Mouse (Mus musculus) kidney, postnatal 0 days (tissue): ENCODE measurements around the gene Hpse. TPM values are rescaled to one million over a fixed set of nuclear protein-coding genes. Genes with fewer than 3 reads are reported as not detected.

Experiments
- ATAC-seq: fragments of 200-750 bp; cut with Nextera tagmentation; replicated peaks from 2 replicates; pipeline ENCODE4 v1.8.0; 2017; ENCODE audit warnings: low read depth, moderate number of reproducible peaks, moderate TSS enrichment, moderate library complexity; ENCODE audit not compliant: low FRiP score
- DNase-seq: peaks from one replicate; pipeline ENCODE4 v3.0.0-alpha.2; 2016; ENCODE audit warnings: low spot score
- H3K27ac ChIP-seq: fragments of 300-500 bp; sonication (generic); 2 replicates; pipeline ENCODE4 v1.5.1; 2014; ENCODE audit warnings: mild to moderate bottlenecking
- H3K27me3 ChIP-seq: fragments of 300-500 bp; sonication (generic); 2 replicates; pipeline ENCODE4 v1.6.1; 2014; ENCODE audit warnings: low read length, mixed read lengths; ENCODE audit not compliant: insufficient read depth
- H3K36me3 ChIP-seq: fragments of 300-500 bp; sonication (generic); 2 replicates; pipeline ENCODE4 v1.6.1; 2014; ENCODE audit warnings: low read length, mixed read lengths; ENCODE audit not compliant: insufficient read depth
- H3K4me1 ChIP-seq: fragments of 300-500 bp; sonication (generic); replicated peaks from 2 replicates; pipeline ENCODE4 v1.6.1; 2014; ENCODE audit warnings: antibody characterized with exemption, low read length, mixed read lengths; ENCODE audit not compliant: insufficient read depth
- H3K4me2 ChIP-seq: fragments of 300-500 bp; sonication (generic); 2 replicates; pipeline ENCODE4 v1.6.1; 2014; ENCODE audit warnings: mild to moderate bottlenecking, low read length, moderate library complexity, mixed read lengths
- H3K4me3 ChIP-seq: fragments of 300-500 bp; sonication (generic); replicated peaks from 2 replicates; pipeline ENCODE4 v1.5.1; 2014; ENCODE audit warnings: low read depth, low read length
- H3K9ac ChIP-seq: fragments of 300-500 bp; sonication (generic); 2 replicates; pipeline ENCODE4 v1.6.1; 2014; ENCODE audit warnings: low read depth, low read length
- H3K9me3 ChIP-seq: fragments of 300-500 bp; sonication (generic); replicated peaks from 2 replicates; pipeline ENCODE4 v1.6.1; 2016; ENCODE audit warnings: low read length, inconsistent platforms, mixed read lengths
- CTCF ChIP-seq: IDR thresholded peaks from 2 replicates; pipeline ENCODE4 v1.5.1; 2016; ENCODE audit warnings: antibody characterized with exemption, low read depth, mild to moderate bottlenecking, moderate library complexity
- WGBS: fragments of 180-500 bp; shearing (Covaris S2); extraction: QIAGEN DNeasy Blood & Tissue Kit; methylation state at CpG from one replicate; pipeline ENCODE4 v1.1.7; 2014; 5-methylcytosine and 5-hydroxymethylcytosine counted together
- polyA plus RNA-seq: library from polyadenylated mRNA; unstranded; fragments of >200 nt; fragmentation: Nextera tagmentation; extraction: Ambion mirVana; gene quantifications from 2 replicates; pipeline ENCODE4 v1.2.1, GENCODE M21; 2015

Hpse gene
- polyA plus RNA-seq: 2.2 and 2.4 TPM in 2 replicates

DNA sequence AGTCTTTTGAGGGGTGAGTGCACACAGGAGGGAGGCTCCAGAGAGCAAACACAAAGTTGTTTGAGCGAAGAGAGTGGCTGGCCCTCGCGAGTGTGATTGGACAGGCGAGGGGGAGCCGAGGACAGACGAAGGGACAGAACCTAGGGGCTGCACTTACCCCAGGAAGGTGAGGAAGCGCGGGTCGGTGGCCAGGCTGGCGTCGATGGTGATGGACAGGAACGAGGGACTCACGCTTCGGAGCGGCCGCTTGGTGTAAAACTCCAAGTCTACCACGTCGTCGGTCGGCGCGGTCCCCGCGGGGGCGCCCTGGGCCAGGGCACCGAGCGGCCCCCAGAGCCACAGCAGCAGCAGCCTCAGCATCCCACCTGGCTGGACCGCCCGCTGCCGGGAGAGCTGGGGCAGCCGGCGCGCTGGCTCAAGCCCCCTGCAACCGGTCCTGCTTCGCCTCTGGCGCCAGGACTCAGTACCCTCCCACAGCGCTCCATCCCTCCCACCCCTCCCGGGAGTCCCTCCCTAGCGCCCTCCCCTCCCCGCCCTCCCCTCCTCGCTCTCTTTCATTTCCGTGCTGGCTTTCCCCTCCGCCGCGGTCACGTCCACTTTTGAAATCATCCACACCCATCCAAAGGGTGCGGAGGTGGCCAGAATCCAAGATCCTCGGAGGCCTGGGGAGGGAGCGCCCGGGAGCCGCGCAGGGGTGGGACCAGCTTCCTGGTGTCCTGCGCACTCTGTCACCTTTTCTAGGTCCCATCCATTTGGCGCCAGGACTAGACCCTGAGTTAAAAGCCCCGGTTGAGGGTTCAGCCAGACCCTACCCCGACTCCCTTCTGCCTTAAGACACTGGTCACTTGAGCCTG, at the start of gene Hpse:
TSS of gene Hpse (minus strand) at position 482 of the 854 bp plus-strand sequence.
- H3K4me3 ChIP-seq: peak within 1 kb of the TSS; percentile 50
- peak; percentile 65; the same call in 1 of the 2 replicates for ATAC-seq
- TF ChIP-seq CTCF: no peak
- peak within 1 kb of the TSS; percentile 49 for H3K9ac ChIP-seq
- DNase-seq: peak; percentile 54
- H3K4me1 ChIP-seq: peaks cover 7% of the 10 kb centered on the region; the same call in 1 of the 2 replicates
- no peaks in the 10 kb centered on the region for H3K36me3 ChIP-seq
- H3K4me2 ChIP-seq: peak within 1 kb of the TSS; percentile 90
- H3K27ac ChIP-seq: no peak within 1 kb of the TSS
- no peaks in the 10 kb centered on the region; the same call in 1 of the 2 replicates for H3K9me3 ChIP-seq
- WGBS: under 1% methylated on average over 54 of the region's 56 CpGs
- no peaks in the 10 kb centered on the region for H3K27me3 ChIP-seq

DNA sequence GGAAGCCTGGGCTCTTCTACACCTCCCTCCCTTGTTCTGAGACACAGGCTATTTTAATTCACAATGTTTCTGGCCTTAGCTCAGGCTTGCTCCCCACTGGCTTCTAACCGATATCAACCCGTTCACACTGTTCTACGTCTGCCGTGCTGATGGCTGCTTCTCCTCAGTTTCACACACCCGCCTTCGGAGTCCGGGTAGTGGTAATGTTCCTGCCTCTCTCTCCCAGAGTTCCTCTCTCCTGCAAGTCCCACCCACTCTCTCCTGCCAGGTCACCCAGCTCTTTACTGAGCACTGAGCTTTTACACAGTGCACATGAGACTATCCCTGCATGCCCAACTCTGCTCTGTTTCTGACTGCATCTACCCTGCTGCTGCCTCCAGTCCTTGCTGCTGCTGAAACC, 46.5 kb upstream of the Hpse start:
- H3K4me2 ChIP-seq: no peak overlapping the region
- 91% methylated on average over 7 of the region's 7 CpGs for WGBS
- no peak for ATAC-seq
- peaks cover 34% of the 10 kb centered on the region for H3K36me3 ChIP-seq
- no peak overlapping the region for H3K4me3 ChIP-seq
- no peak for DNase-seq
- no peak for TF ChIP-seq CTCF
- no peaks in the 10 kb centered on the region for H3K4me1 ChIP-seq
- no peaks in the 10 kb centered on the region for H3K27me3 ChIP-seq
- no peak overlapping the region for H3K27ac ChIP-seq
- H3K9me3 ChIP-seq: no peaks in the 10 kb centered on the region
- H3K9ac ChIP-seq: no peak overlapping the region

DNA sequence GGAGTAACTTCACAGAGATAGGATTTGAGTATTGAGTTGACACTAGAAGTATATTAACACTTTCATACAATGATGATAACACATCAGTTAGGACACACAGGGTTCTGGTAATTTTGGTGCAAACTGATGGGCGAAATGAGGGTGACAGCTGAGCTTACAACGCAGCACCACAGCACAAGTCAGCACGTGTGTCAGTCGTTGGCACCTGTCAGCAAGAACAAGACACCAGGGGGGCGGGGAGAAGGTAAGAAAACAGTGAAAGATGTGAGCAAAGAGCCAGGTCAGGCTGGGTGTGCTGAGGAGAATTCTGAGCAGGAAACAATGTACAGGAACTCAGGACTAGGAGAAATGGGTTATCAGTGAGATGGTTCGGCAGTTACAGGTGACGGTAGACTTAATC, 42.2 kb upstream of the Hpse start:
- no peak overlapping the region for H3K27ac ChIP-seq
- no peak overlapping the region for H3K9ac ChIP-seq
- H3K36me3 ChIP-seq: peaks cover 17% of the 10 kb centered on the region
- no peak for TF ChIP-seq CTCF
- no peak overlapping the region for H3K4me2 ChIP-seq
- no peaks in the 10 kb centered on the region for H3K27me3 ChIP-seq
- 93% methylated on average over 7 of the region's 7 CpGs for WGBS
- ATAC-seq: no peak
- no peaks in the 10 kb centered on the region for H3K4me1 ChIP-seq
- no peak overlapping the region for H3K4me3 ChIP-seq
- no peak for DNase-seq
- H3K9me3 ChIP-seq: no peaks in the 10 kb centered on the region; the same call in 1 of the 2 replicates

DNA sequence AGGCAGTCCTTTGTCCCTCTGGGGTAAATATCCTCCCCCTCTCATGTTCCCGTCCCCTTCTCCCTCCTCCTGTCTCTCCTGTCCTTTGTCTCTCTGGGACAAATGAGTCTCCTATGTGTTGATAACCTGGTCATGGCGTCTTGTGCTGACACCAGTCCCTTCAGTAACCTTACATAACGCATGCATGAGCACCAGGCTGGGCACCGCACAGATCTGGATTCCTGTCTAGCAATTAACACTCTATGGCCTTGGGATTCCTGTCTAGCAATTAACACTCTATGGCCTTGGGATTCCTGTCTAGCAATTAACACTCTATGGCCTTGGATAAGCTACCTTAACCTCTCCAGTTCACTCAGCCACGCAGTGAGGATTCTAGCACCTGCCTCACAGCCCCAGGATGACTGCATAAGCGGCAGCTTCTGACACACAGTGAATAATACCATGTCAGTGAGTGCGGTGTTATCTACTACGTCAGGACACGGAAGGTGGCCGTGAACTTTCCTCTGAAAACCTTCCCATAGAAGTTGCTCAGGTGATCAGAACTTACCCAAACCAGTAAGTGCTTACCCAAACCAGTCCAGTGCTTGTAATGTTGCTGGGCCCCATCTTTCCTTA, 40.6 kb upstream of the Hpse start:
- DNase-seq (no peak), ATAC-seq (no peak)
- Histone ChIP-seq H3K4me1 (no peaks in the 10 kb centered on the region), H3K9me3 (no peaks in the 10 kb centered on the region; the same call in 1 of the 2 replicates), H3K27ac (no peak overlapping the region), H3K4me2 (no peak overlapping the region), H3K4me3 (no peak overlapping the region), H3K9ac (no peak overlapping the region), H3K36me3 (peaks cover 11% of the 10 kb centered on the region), H3K27me3 (no peaks in the 10 kb centered on the region)
- 75% methylated on average over 10 of the region's 10 CpGs for WGBS
- TF ChIP-seq CTCF: no peak

DNA sequence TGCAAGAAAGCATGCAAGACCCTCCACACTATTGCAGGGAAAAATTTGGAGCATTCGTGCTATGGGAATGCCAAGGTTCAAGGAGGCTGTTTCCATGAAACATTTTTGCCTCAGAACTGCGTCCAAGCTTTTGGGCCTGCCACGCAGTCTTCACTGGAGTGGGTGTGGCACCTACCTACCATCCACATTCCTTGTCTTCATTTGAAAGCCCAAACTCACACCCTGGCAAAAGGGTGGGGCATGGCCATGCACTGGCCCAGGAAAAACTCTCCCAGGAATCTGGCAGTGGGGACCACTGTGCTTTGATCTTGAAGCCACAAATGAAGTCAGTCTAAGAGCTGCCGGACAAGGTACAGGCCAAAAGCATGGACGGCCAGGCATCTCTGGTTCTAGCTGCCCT, 38.6 kb upstream of the Hpse start:
- Histone ChIP-seq H3K9ac (no peak overlapping the region), H3K4me1 (no peaks in the 10 kb centered on the region), H3K27me3 (no peaks in the 10 kb centered on the region), H3K27ac (no peak overlapping the region), H3K9me3 (no peaks in the 10 kb centered on the region; the same call in 1 of the 2 replicates), H3K4me2 (no peak overlapping the region), H3K36me3 (no peaks in the 10 kb centered on the region), H3K4me3 (no peak overlapping the region)
- DNase-seq (no peak), ATAC-seq (no peak)
- WGBS: 95% methylated on average over 5 of the region's 5 CpGs
- no peak for TF ChIP-seq CTCF

DNA sequence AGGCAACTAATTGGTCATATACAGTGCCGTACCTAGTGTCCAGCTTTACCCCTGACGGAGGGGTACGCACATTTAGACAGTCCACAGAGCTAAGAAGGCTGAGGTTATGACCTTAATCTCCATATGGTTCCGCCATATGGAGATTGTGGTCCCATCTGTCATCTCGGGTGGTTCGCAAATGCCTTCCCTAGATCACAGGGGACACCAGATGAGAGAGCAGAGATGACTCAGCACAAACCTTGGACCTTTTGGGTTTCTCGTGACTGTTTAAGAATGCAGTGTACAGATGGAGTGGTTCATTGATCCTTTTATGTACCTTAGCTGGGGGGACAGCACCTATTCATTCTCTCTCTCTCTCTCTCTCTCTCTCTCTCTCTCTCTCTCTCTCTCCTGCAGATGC, 33.9 kb upstream of the Hpse start:
- no peaks in the 10 kb centered on the region for H3K27me3 ChIP-seq
- no peak overlapping the region for H3K4me2 ChIP-seq
- no peak overlapping the region for H3K4me3 ChIP-seq
- WGBS: 58% methylated on average over 7 of the region's 7 CpGs
- H3K9me3 ChIP-seq: no peaks in the 10 kb centered on the region; the same call in 1 of the 2 replicates
- ATAC-seq: no peak
- no peak overlapping the region for H3K9ac ChIP-seq
- DNase-seq: no peak
- TF ChIP-seq CTCF: no peak
- H3K36me3 ChIP-seq: no peaks in the 10 kb centered on the region
- H3K4me1 ChIP-seq: no peaks in the 10 kb centered on the region
- H3K27ac ChIP-seq: no peak overlapping the region
